Mouse (Mus musculus) layer of hippocampus, postnatal 10 days (tissue): ENCODE results near the gene Cym. TPM values are rescaled to one million over a fixed set of nuclear protein-coding genes. Genes with fewer than 3 reads are reported as not detected.

Experiments
- DNase-seq, 2 experiments: peaks; one replicate each; pipeline ENCODE4 v3.0.0; 2021; ENCODE audit warnings: low spot score in 2 of 2
- total RNA-seq, 2 experiments: library from RNA; stranded (reverse); gene quantifications; 2 replicates each; pipeline ENCODE4 v1.2.3; 2021

Cym gene
- total RNA-seq, 2 experiments from 2014 or later = not detected

DNA sequence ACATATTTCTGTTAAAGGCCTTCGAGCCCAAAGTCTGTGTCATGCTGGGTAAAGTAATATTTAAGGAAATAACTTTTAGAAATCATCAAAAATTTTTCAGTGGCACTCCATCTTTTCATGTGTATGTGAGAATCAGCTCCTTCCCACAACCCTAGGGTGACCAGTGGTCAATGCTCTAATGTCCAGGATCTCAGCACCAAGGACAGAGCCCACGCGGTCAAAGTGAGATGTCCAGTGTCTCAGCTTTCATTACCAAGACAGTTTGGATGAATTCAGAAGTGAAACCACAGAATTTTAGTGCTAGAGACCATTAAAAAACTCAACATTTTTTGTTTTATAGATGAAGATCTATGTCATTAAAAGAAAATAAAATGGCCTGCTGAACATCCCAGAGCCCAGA, 49.6 kb downstream of the Cym start:
- no peak for DNase-seq

DNA sequence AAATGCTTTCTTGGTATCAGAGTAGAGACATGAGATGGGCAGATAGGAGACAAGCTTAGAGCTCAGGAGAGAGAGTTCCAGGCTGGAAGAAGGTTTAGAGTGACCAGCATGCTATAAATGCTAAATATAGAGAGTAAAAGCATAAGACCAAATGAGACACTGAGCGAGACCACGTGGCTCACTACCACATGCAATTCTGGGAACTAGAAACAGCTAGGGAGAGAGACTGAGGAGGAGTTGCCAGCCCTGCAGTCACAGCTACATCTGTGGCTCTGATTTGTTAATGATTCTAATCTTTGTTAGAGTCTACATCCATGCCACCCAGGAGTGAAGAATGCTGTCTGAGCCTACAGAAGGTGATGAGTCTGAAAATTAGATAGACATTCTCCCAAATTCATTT, 52.0 kb downstream of the Cym start:
- DNase-seq = no peak

DNA sequence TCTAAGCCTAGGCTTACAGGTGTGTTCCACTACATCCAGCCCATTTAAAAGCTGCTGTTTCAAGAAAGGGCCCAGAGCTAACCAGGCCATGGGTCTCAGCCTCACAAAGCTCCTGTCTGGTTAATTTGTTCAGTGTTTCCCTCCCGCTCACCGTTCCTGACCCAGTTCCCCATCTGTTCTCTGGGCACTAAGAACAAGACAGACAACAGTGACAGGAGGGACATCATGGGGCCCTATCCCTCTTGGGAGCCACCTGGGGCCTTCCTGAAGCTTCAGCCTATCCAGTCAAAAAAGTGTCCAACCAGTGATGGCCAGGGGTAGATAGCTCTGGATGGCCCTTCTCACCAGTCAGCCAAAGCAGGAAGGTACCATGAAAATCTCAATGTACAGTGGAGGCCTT, 58.8 kb downstream of the Cym start:
- no peak for DNase-seq

Other genes with a start within 250 kb of the Cym start
- gene Kcna3, start 185.6 kb downstream of the Cym start, total RNA-seq = 10 to 100 TPM; 18.6 to 22.6 TPM
- gene Kcna2, start 120.6 kb downstream of the Cym start, total RNA-seq = 10 to 100 TPM; 47.5 to 51.4 TPM
- gene Kcna10, start 38.7 kb downstream of the Cym start, total RNA-seq = not detected
- gene A630076J17Rik, start 8.9 kb upstream of the Cym start, total RNA-seq = not detected
- gene Prok1, start 18.0 kb upstream of the Cym start, total RNA-seq = not detected
- gene Lamtor5, start 57.1 kb upstream of the Cym start, total RNA-seq = 10 to 100 TPM; 55.2 to 60.4 TPM
- 1 to 10 TPM; 2.3 TPM for gene Slc16a4, start 69.5 kb upstream of the Cym start, total RNA-seq
- gene Rbm15, start 111.9 kb upstream of the Cym start, total RNA-seq = 10 to 100 TPM; 23.4 to 25.1 TPM
- 10 to 100 TPM; 33.9 to 37.5 TPM for gene Kcnc4, start 237.8 kb upstream of the Cym start, total RNA-seq